Mouse (Mus musculus) liver, postnatal 0 days (tissue): ENCODE results near the gene Gng13.

Experiments used
- CTCF ChIP-seq: sonication (generic); IDR thresholded peaks from 2 replicates; pipeline ENCODE4 v1.5.1; 2016; ENCODE audit warnings: antibody characterized with exemption, low read depth
- EP300 ChIP-seq: IDR thresholded peaks from 2 replicates; pipeline ENCODE4 v1.6.1; 2016; ENCODE audit warnings: antibody characterized with exemption, low read depth, mild to moderate bottlenecking

- TF ChIP-seq EP300: no peak
- TF ChIP-seq CTCF: no peak
Measured at GRCm38 (mm10) chr17:25744311-25744710, 27.3 kb downstream of the Gng13 start.
